Mouse (Mus musculus): Measurements from ENCODE around the gene Gpr55. TPM values are rescaled to one million over a fixed set of nuclear protein-coding genes. Genes with fewer than 3 reads are reported as not detected.

The Gpr55 gene
- polyA plus RNA-seq, 1 experiment from 2014 or later = 0.21 TPM

DNA sequence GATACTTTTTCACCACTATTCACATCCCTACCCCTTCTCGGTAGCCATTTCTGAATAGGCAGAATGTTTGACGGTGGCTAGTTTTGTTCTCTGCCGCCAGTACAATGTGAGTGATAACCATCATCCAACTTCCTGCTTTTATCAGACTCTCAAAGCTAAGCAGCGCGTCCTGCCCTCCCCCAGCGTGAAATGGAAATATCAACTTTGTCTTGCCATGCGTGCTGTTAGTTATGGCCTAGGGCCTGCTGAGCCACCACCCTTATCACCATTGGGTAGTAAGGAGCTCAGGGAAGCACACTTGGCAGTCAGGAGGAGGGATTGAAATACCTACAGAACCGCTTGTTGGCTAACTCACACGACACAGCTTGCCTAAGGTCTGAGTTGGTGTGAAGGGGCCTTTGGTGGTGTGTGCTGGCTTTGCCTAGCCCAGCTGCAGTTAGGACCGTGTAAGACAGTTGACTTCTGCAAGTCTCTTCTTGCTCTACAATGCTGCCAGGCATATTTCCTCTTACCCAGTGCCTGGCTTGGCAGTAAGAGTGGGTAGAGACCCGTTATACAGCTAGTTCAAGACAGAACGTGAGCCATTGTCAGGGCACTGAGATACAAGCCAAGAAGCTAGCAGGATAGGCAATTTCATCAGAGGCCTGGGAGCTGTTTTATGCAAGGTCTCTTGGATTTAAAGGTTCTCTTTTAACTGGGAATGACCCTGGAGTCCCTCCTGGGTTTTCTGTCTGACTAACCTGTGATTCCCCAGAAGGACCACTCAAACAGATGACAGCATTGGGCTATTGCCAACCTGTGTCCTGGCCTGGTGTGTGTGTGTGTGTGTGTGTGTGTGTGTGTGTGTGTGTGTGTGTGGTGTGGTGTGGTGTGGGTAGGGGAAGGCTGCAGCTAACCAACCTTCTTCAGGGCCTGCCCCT is 63.8 kb downstream of the Gpr55 start:
- peak overlapping the region; percentile 31; the same call in 1 of the 2 replicates for H3K9ac ChIP-seq (ENCODE audit: low read depth, low read length)
- WGBS = 48% methylated on average over 12 of the region's 12 CpGs

DNA sequence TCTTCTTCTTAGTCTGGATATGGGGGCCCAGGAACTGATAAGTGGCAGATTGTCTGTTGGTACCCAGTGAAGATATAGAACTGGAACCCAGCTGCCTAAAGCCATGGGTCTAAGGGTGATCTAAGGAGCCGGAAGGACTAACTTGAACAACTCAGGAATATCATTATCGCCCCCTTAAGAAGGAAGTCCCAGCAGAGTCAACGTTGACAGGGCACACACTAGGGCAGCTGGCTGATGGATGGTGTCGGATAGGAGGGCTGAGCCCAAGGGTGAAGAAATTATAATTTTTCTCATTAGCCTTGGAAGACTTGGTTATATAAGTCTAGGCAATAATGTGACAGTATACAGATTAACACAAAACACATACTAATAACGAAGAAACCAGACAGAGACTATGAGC is 64.7 kb downstream of the Gpr55 start:
- H3K27ac ChIP-seq (ENCODE audit: low read depth, low read length) = no peak overlapping the region
- no peak for ATAC-seq

More for the DNA sequence above, 63.8 kb downstream of the Gpr55 start:
- no peaks in the 10 kb centered on the region for H3K36me3 ChIP-seq (ENCODE audit: control insufficient read depth, insufficient read depth, low read length)
- no peaks in the 10 kb centered on the region for H3K9me3 ChIP-seq (ENCODE audit: control insufficient read depth, low read length)
- H3K27ac ChIP-seq (ENCODE audit: low read depth, low read length) = peak overlapping the region; percentile 3; the same call in 1 of the 2 replicates
- peak overlapping the region; percentile 75 for H3K4me2 ChIP-seq (ENCODE audit: low read length)
- H3K27me3 ChIP-seq (replicated peaks; ENCODE audit: control insufficient read depth, insufficient read depth, low read length) = no peaks in the 10 kb centered on the region
- peak overlapping the region; percentile 72; the same call in 1 of the 2 replicates for H3K4me3 ChIP-seq (ENCODE audit: low read length)
- no peak for ATAC-seq
- peaks cover 68% of the 10 kb centered on the region for H3K4me1 ChIP-seq (ENCODE audit: control insufficient read depth, insufficient read depth, low read depth, low read length)

DNA sequence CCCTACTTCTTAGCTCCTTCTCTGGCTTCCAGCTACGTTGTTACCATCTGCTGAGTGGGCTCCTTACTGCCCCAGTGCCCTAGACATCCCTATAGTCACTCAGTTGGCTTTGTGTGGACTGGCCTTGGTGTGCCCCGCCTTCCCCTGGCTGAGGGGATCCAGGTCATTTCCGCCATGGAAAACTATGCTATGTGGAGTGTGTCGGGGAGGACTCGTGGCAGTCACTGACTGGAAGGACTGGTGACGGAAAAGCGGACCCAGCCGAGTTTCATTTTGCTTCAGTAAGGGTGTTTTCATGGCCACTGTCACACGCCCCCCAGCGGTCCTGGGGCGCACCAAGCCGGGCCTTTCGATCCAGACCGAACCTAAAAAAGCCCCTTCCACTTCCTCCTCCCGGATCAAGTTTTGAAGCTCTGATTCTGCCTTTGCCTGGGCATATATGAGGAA is 65.4 kb downstream of the Gpr55 start:
- Histone ChIP-seq H3K4me2 (ENCODE audit: low read length) (peak overlapping the region; percentile 75), H3K4me3 (ENCODE audit: low read length) (peak overlapping the region; percentile 72), H3K27ac (ENCODE audit: low read depth, low read length) (peak overlapping the region; percentile 88), H3K9ac (ENCODE audit: low read depth, low read length) (peak overlapping the region; percentile 81), H3K36me3 (ENCODE audit: control insufficient read depth, insufficient read depth, low read length) (no peaks in the 10 kb centered on the region), H3K9me3 (ENCODE audit: control insufficient read depth, low read length) (no peaks in the 10 kb centered on the region), H3K27me3 (replicated peaks; ENCODE audit: control insufficient read depth, insufficient read depth, low read length) (no peaks in the 10 kb centered on the region), H3K4me1 (ENCODE audit: control insufficient read depth, insufficient read depth, low read depth, low read length) (peaks cover 54% of the 10 kb centered on the region)
- ATAC-seq = peak; percentile 53
- WGBS = under 1% methylated on average over 15 of the region's 15 CpGs

More for the DNA sequence above, 64.7 kb downstream of the Gpr55 start:
- WGBS = 48% methylated on average over 5 of the region's 5 CpGs
- peak overlapping the region; percentile 81 for H3K9ac ChIP-seq (ENCODE audit: low read depth, low read length)
- H3K4me2 ChIP-seq (ENCODE audit: low read length) = peak overlapping the region; percentile 75
- H3K9me3 ChIP-seq (ENCODE audit: control insufficient read depth, low read length) = no peaks in the 10 kb centered on the region
- H3K4me1 ChIP-seq (ENCODE audit: control insufficient read depth, insufficient read depth, low read depth, low read length) = peaks cover 60% of the 10 kb centered on the region
- peak overlapping the region; percentile 72 for H3K4me3 ChIP-seq (ENCODE audit: low read length)
- H3K27me3 ChIP-seq (replicated peaks; ENCODE audit: control insufficient read depth, insufficient read depth, low read length) = no peaks in the 10 kb centered on the region
- H3K36me3 ChIP-seq (ENCODE audit: control insufficient read depth, insufficient read depth, low read length) = no peaks in the 10 kb centered on the region

DNA sequence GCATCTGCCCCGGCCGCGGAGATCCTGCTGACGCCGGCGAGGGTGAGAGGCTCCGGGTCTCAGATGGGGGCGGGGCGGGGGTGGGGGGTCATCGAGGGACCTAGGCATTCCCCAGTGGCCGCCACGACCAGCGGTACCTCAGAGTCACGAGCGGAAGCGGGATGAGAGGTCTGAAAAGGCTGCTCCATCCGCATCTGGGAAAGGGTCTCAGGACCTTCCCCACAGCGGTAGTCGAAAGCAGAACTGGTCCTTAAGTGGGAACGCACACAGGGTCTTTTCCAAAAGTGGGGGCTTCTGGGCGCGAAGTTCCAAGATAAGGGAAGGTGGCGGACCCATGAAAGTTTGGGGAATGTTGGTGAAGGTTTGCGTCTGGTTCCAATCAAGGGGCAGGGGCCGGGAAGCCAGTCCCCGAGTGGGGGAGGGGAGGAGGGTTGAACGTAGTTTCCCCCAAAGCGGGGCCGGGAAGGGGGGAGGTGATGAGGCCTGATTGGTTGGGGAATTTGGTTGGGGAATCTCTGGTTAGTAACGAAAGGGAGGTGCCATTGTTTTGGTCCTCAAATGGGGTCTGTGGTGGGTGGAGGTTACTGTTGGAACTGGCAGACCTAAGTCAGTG is 66.0 kb downstream of the Gpr55 start:
- under 1% methylated on average over 30 of the region's 30 CpGs for WGBS
- ATAC-seq = peak; percentile 25
- H3K4me3 ChIP-seq (ENCODE audit: low read length) = peak overlapping the region; percentile 72
- H3K27me3 ChIP-seq (replicated peaks; ENCODE audit: control insufficient read depth, insufficient read depth, low read length) = no peaks in the 10 kb centered on the region
- peak overlapping the region; percentile 81 for H3K9ac ChIP-seq (ENCODE audit: low read depth, low read length)
- peak overlapping the region; percentile 88 for H3K27ac ChIP-seq (ENCODE audit: low read depth, low read length)
- no peaks in the 10 kb centered on the region for H3K9me3 ChIP-seq (ENCODE audit: control insufficient read depth, low read length)
- peaks cover 48% of the 10 kb centered on the region for H3K4me1 ChIP-seq (ENCODE audit: control insufficient read depth, insufficient read depth, low read depth, low read length)
- peak overlapping the region; percentile 75 for H3K4me2 ChIP-seq (ENCODE audit: low read length)
- H3K36me3 ChIP-seq (ENCODE audit: control insufficient read depth, insufficient read depth, low read length) = no peaks in the 10 kb centered on the region

DNA sequence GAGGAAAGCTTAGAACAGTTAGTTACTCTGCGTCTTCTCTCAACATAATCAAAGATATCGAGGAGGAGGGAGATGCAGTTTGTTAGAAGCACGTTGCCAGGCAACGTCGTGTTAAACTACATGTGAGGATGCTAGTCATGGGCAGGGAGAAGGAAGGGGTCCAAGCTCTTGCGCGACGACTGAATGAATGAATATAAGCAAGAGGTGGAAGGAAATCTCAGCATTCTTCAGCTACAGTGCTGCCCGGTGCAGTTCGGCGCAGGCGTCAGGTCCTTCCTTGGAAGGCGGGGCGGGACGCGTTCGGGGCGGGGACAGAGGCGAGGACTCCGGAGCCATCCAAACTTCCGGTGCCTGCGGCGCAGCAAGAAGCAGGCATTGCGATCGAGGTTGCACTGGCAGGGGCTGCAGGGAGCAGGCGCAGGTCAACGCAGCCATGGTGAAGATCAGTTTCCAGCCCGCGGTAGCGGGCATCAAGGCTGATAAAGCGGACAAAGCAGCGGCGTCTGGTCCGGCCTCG is 66.5 kb downstream of the Gpr55 start, which contains the start of gene Itm2c:
Gene Itm2c, plus strand, starts transcription at position 51 of the 517 bp plus-strand sequence.
- peak; percentile 90 for ATAC-seq
- under 1% methylated on average over 35 of the region's 35 CpGs for WGBS

More for the DNA sequence above, 66.5 kb downstream of the Gpr55 start, which contains the start of gene Itm2c:
- H3K27ac ChIP-seq (ENCODE audit: low read depth, low read length) = peak within 1 kb of the TSS; percentile 88
- peaks cover 43% of the 10 kb centered on the region for H3K4me1 ChIP-seq (ENCODE audit: control insufficient read depth, insufficient read depth, low read depth, low read length)
- H3K27me3 ChIP-seq (replicated peaks; ENCODE audit: control insufficient read depth, insufficient read depth, low read length) = no peaks in the 10 kb centered on the region
- peak within 1 kb of the TSS; percentile 72 for H3K4me3 ChIP-seq (ENCODE audit: low read length)
- H3K4me2 ChIP-seq (ENCODE audit: low read length) = peak within 1 kb of the TSS; percentile 75
- no peaks in the 10 kb centered on the region for H3K36me3 ChIP-seq (ENCODE audit: control insufficient read depth, insufficient read depth, low read length)
- H3K9ac ChIP-seq (ENCODE audit: low read depth, low read length) = peak within 1 kb of the TSS; percentile 81
- H3K9me3 ChIP-seq (ENCODE audit: control insufficient read depth, low read length) = no peaks in the 10 kb centered on the region

Other genes with a start within 250 kb of the Gpr55 start
- 0.29 and 0.59 TPM in 2 replicates for gene A630001G21Rik, start 182.4 kb downstream of the Gpr55 start, polyA plus RNA-seq (2015; fragmentation: Nextera tagmentation; extraction: Ambion mirVana)
- 42.3 and 47.9 TPM in 2 replicates for gene Cab39, start 167.6 kb downstream of the Gpr55 start, polyA plus RNA-seq (2015; fragmentation: Nextera tagmentation; extraction: Ambion mirVana)
- gene Itm2c, start 66.7 kb downstream of the Gpr55 start, polyA plus RNA-seq (2015; fragmentation: Nextera tagmentation; extraction: Ambion mirVana) = 223 and 225 TPM in 2 replicates
- gene 4933407L21Rik, start 32.5 kb downstream of the Gpr55 start, polyA plus RNA-seq (2015; fragmentation: Nextera tagmentation; extraction: Ambion mirVana) = 7.5 and 9.5 TPM in 2 replicates
- 0.56 and 0.89 TPM in 2 replicates for gene Spata3, start 55.8 kb upstream of the Gpr55 start, polyA plus RNA-seq (2015; fragmentation: Nextera tagmentation; extraction: Ambion mirVana)
- gene 2810459M11Rik, start 84.9 kb upstream of the Gpr55 start, polyA plus RNA-seq (2015; fragmentation: Nextera tagmentation; extraction: Ambion mirVana) = 11.6 and 12.4 TPM in 2 replicates
- 193 and 196 TPM in 2 replicates for gene Psmd1, start 103.4 kb upstream of the Gpr55 start, polyA plus RNA-seq (2015; fragmentation: Nextera tagmentation; extraction: Ambion mirVana)
- 0.14 and 0.50 TPM in 2 replicates for gene Htr2b, start 151.0 kb upstream of the Gpr55 start, polyA plus RNA-seq (2015; fragmentation: Nextera tagmentation; extraction: Ambion mirVana)
- 0.37 and 0.56 TPM in 2 replicates for gene Gm21972, start 172.6 kb upstream of the Gpr55 start, polyA plus RNA-seq (2015; fragmentation: Nextera tagmentation; extraction: Ambion mirVana)
- gene Armc9, start 193.8 kb upstream of the Gpr55 start, polyA plus RNA-seq (2015; fragmentation: Nextera tagmentation; extraction: Ambion mirVana) = 34.5 and 36.9 TPM in 2 replicates